Mouse (Mus musculus) lung, adult 2 months (tissue): ENCODE data around the gene Hhip. TPM values are rescaled to one million over a fixed set of nuclear protein-coding genes. Genes with fewer than 3 reads are reported as not detected.

Source experiments
- DNase-seq: peaks from one replicate; pipeline ENCODE4 v3.0.0; 2022
- H3K4me1 ChIP-seq: fragments of 200-500 bp; 2 replicates; pipeline ENCODE4 v1.6.1; 2011; ENCODE audit warnings: low read length; ENCODE audit not compliant: control insufficient read depth, insufficient read depth
- H3K4me3 ChIP-seq: fragments of 200-500 bp; replicated peaks from 2 replicates; pipeline ENCODE3; 2011; ENCODE audit warnings: low read depth, mild to moderate bottlenecking, control low read depth, low read length; ENCODE audit errors: extremely low read depth
- CTCF ChIP-seq: fragments of 200-500 bp; IDR thresholded peaks from 2 replicates; pipeline ENCODE4 v1.5.1; 2011; ENCODE audit warnings: mild to moderate bottlenecking, low read length, control low read depth; ENCODE audit not compliant: insufficient read depth
- POLR2A ChIP-seq: fragments of 200-500 bp; IDR thresholded peaks from 2 replicates; pipeline ENCODE4 v1.6.1; 2011; ENCODE audit warnings: low read depth, mild to moderate bottlenecking, control low read depth, low read length, borderline replicate concordance; ENCODE audit errors: extremely low read depth
- WGBS: fragments of 180-500 bp; shearing (Covaris S2); methylation state at CpG from one replicate; pipeline ENCODE4 v1.1.7; 2018; 5-methylcytosine and 5-hydroxymethylcytosine counted together
- polyA plus RNA-seq: library from polyadenylated mRNA; depleted of rRNA; stranded (reverse); fragments of >200 nt; gene quantifications from 2 replicates; pipeline ENCODE4 v1.2.3, GENCODE M21; 2012

The Hhip gene
- polyA plus RNA-seq, 1 experiment, result 8.0 TPM

GRCm38 (mm10) chr8:80049256-80050005 lies 8.4 kb downstream of the Hhip start:
- no peak for TF ChIP-seq POLR2A
- no peak for TF ChIP-seq CTCF
- DNase-seq, result no peak
- Histone ChIP-seq H3K4me1 (no peaks in the 10 kb centered on the region), H3K4me3 (no peak overlapping the region)
- 40% methylated on average over 15 of the region's 15 CpGs for WGBS

GRCm38 (mm10) chr8:80048256-80048655 lies 9.6 kb downstream of the Hhip start:
- Histone ChIP-seq H3K4me3 (no peak overlapping the region), H3K4me1 (no peaks in the 10 kb centered on the region)
- WGBS, result 71% methylated on average over 4 of the region's 4 CpGs
- TF ChIP-seq CTCF (no peak), POLR2A (no peak)
- no peak for DNase-seq

DNA sequence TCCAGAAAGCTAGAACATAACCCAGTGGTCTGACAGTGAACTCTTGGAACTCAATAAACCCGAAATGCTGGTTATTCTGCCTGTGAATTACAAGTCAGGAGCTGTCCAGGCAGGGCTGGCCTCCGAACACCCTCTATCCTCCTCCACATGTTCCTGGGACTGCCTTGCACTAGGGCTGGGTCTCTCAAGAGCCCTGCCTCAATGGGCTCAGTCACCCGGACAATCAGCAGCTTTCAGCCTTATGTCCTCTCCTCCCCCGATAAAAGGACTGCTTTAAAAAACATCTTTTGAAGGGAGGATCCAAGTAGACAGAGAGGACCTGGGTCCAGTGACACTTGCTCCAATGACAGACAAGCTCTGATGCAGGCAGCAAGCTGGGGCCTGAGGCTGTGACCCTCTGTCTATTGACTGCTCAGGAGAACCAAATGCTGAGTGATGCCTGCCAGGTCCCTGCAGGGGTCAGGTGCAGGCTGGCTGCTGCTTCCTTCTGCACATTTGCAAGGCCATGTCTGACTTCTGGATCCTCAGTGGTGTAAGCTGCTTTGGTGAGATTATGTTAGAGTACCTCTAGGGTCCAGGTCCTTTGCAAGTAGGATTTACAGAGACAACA lies 20.1 kb downstream of the Hhip start:
- Histone ChIP-seq H3K4me3 (no peak overlapping the region), H3K4me1 (no peaks in the 10 kb centered on the region)
- no peak for DNase-seq
- TF ChIP-seq POLR2A (no peak), CTCF (no peak)
- WGBS, result 71% methylated on average over 4 of the region's 4 CpGs

- Histone ChIP-seq H3K4me1 (no peaks in the 10 kb centered on the region), H3K4me3 (no peak overlapping the region)
- no peak for TF ChIP-seq CTCF
- TF ChIP-seq POLR2A, result no peak
- no peak for DNase-seq
- WGBS, result 55% methylated on average over 3 of the region's 3 CpGs
Observed at GRCm38 (mm10) chr8:80032604-80033003, 25.2 kb downstream of the Hhip start.

DNA sequence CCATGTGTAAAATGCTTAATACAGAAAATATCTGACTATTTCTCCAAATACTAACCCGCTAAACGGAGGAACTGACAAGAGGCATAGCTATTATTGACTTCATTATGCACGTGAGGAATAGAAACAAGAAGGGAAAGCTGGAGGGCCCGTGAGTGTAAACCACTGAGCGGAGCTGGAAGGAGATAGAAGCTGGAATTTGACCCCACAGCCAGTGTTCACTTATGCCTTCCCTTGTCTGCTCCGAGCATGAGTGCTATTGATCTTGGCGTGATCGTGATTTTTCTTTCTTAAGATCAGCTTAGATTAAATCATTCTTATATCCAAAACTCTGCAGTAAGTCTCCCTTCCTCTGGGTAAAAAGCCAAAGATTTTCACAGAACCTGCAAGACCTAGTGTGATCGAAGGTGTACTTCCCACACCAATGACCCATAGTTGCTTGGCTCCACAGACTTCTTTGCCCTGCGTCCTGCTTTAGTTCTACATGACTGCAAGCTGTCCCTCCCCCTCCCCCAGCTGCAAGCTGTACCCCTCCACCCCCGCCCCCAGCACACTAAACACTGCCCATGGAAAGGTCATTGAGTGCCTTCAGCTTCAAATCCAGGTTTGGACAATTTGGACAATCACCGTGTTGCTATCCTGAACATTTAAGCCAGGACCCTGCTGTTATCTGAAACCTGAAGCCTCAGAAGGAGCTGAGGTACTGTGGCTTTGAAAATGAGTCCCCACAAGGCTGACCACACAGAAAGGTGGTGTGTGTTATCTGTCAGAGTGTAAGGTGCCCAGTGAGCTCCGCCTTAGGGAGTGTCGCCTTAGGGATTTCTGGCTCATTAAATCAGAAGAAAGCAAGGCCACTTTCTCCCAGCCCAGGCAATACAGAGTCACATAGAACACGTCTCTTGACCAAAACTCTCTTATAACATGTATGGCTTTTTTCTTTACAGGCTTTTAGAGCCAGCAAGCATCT lies 26.2 kb downstream of the Hhip start:
- H3K4me3 ChIP-seq, result no peak overlapping the region
- 51% methylated on average over 15 of the region's 15 CpGs for WGBS
- TF ChIP-seq CTCF, result no peak
- no peak for TF ChIP-seq POLR2A
- DNase-seq, result no peak
- H3K4me1 ChIP-seq, result no peaks in the 10 kb centered on the region

GRCm38 (mm10) chr8:80029631-80030030 lies 28.2 kb downstream of the Hhip start:
- no peak for TF ChIP-seq CTCF
- no peak for TF ChIP-seq POLR2A
- no peak for DNase-seq
- Histone ChIP-seq H3K4me3 (no peak overlapping the region), H3K4me1 (no peaks in the 10 kb centered on the region)
- WGBS, result 76% methylated on average over 6 of the region's 6 CpGs

- TF ChIP-seq POLR2A, result no peak
- no peak for TF ChIP-seq CTCF
- no peak overlapping the region for H3K4me3 ChIP-seq
- 67% methylated on average over 5 of the region's 5 CpGs for WGBS
- no peaks in the 10 kb centered on the region for H3K4me1 ChIP-seq
- DNase-seq, result no peak
Observed at GRCm38 (mm10) chr8:80020469-80020868, 37.3 kb downstream of the Hhip start.

DNA sequence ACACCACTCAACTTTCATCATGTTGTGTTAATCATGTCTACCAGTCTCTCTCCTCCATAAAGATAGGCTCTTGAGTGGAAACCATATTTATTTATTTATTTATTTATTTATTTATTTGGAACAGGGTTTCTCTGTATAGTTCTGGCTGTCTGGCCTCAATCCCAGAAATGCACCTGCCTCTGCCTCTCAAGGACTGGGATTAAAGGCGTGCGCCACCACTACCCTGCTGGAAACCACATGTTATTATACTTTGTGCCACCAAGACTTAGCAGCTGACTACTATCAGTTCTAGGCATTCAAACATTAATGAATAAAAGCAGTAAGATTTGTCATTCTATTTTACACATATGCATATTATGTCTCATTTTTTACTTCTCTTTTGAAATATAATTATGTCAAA lies 42.0 kb downstream of the Hhip start:
- 99% methylated on average over 2 of the region's 2 CpGs for WGBS
- H3K4me3 ChIP-seq, result no peak overlapping the region
- TF ChIP-seq POLR2A, result no peak
- no peak for TF ChIP-seq CTCF
- DNase-seq, result no peak
- no peaks in the 10 kb centered on the region for H3K4me1 ChIP-seq

GRCm38 (mm10) chr8:80004421-80004820 lies 53.4 kb downstream of the Hhip start:
- Histone ChIP-seq H3K4me1 (no peaks in the 10 kb centered on the region), H3K4me3 (no peak overlapping the region)
- TF ChIP-seq POLR2A, result no peak
- no peak for TF ChIP-seq CTCF
- DNase-seq, result no peak
- WGBS, result 90% methylated on average over 5 of the region's 5 CpGs

- TF ChIP-seq CTCF, result no peak
- TF ChIP-seq POLR2A, result no peak
- no peak overlapping the region for H3K4me3 ChIP-seq
- WGBS, result 86% methylated on average over 5 of the region's 5 CpGs
- H3K4me1 ChIP-seq, result no peaks in the 10 kb centered on the region
- no peak for DNase-seq
Observed at GRCm38 (mm10) chr8:80002313-80002712, 55.5 kb downstream of the Hhip start.

GRCm38 (mm10) chr8:79995075-79995474 lies 62.7 kb downstream of the Hhip start:
- Histone ChIP-seq H3K4me3 (no peak overlapping the region), H3K4me1 (no peaks in the 10 kb centered on the region; the same call in 1 of the 2 replicates)
- no peak for DNase-seq
- TF ChIP-seq CTCF (no peak), POLR2A (no peak)
- WGBS, result 43% methylated on average over 6 of the region's 6 CpGs
